Mouse (Mus musculus): Measurements from ENCODE around the gene Tmc8. TPM values are rescaled to one million over a fixed set of nuclear protein-coding genes. Genes with fewer than 3 reads are reported as not detected.

Tmc8 gene
- 3.1 and 5.3 TPM in 2 replicates for polyA plus RNA-seq (2011; ENCODE audit: insufficient read depth, insufficient read length, low read depth, missing spikeins)

- 0 out of 2 replicates have a peak, but pooled peaks have one; percentile 18 for TF ChIP-seq EP300 (IDR thresholded peaks at IDR 0.05; ENCODE audit: insufficient read depth, low read depth, low read length)
- TF ChIP-seq CTCF (IDR thresholded peaks at IDR 0.05; ENCODE audit: low read depth, low read length), result no peak
- no peak for TF ChIP-seq POLR2A (IDR thresholded peaks at IDR 0.05; ENCODE audit: insufficient read depth, low read length)
- Histone ChIP-seq H3K36me3 (ENCODE audit: control insufficient read depth, insufficient read depth, low read length, poor library complexity, severe bottlenecking) (no peaks in the 10 kb centered on the region), H3K27ac (ENCODE audit: insufficient read depth, low read length) (peak within 1 kb of the TSS; percentile 24), H3K9ac (ENCODE audit: low read depth, poor library complexity, severe bottlenecking) (peak within 1 kb of the TSS; percentile 51), H3K9me3 (replicated peaks; ENCODE audit: control insufficient read depth, insufficient read depth, low read length, poor library complexity, severe bottlenecking) (no peaks in the 10 kb centered on the region), H3K4me1 (ENCODE audit: control insufficient read depth, insufficient read depth, low read length) (peaks cover 4% of the 10 kb centered on the region), H3K4me3 (ENCODE audit: low read depth, low read length) (peak within 1 kb of the TSS; percentile 80), H3K27me3 (ENCODE audit: control insufficient read depth, insufficient read depth, low read length, poor library complexity, severe bottlenecking) (no peaks in the 10 kb centered on the region)
These were observed at the start of gene Tmc8, which contains the start of gene Tmc6 for GRCm38 (mm10) chr11:117781993-117782704. Tmc8 (plus strand) TSS chr11:117782076. Tmc6 (minus strand) TSS chr11:117782198.

GRCm38 (mm10) chr11:117736037-117736689 is 45.7 kb upstream of the Tmc8 start:
- H3K9ac ChIP-seq (ENCODE audit: low read depth, poor library complexity, severe bottlenecking), result no peak overlapping the region
- TF ChIP-seq EP300 (IDR thresholded peaks at IDR 0.05; ENCODE audit: insufficient read depth, low read depth, low read length), result no peak
- no peak for TF ChIP-seq CTCF (IDR thresholded peaks at IDR 0.05; ENCODE audit: low read depth, low read length)
- no peak for TF ChIP-seq POLR2A (IDR thresholded peaks at IDR 0.05; ENCODE audit: insufficient read depth, low read length)
- no peaks in the 10 kb centered on the region for H3K27me3 ChIP-seq (ENCODE audit: control insufficient read depth, insufficient read depth, low read length, poor library complexity, severe bottlenecking)
- H3K4me1 ChIP-seq (ENCODE audit: control insufficient read depth, insufficient read depth, low read length), result no peaks in the 10 kb centered on the region
- no peaks in the 10 kb centered on the region for H3K9me3 ChIP-seq (replicated peaks; ENCODE audit: control insufficient read depth, insufficient read depth, low read length, poor library complexity, severe bottlenecking)
- peaks cover 32% of the 10 kb centered on the region for H3K36me3 ChIP-seq (ENCODE audit: control insufficient read depth, insufficient read depth, low read length, poor library complexity, severe bottlenecking)
- H3K4me3 ChIP-seq (ENCODE audit: low read depth, low read length), result no peak overlapping the region
- no peak overlapping the region for H3K27ac ChIP-seq (ENCODE audit: insufficient read depth, low read length)

GRCm38 (mm10) chr11:117738123-117738522 is 43.8 kb upstream of the Tmc8 start:
- H3K36me3 ChIP-seq (ENCODE audit: control insufficient read depth, insufficient read depth, low read length, poor library complexity, severe bottlenecking), result peaks cover 37% of the 10 kb centered on the region
- no peak for TF ChIP-seq EP300 (IDR thresholded peaks at IDR 0.05; ENCODE audit: insufficient read depth, low read depth, low read length)
- no peak for TF ChIP-seq POLR2A (IDR thresholded peaks at IDR 0.05; ENCODE audit: insufficient read depth, low read length)
- TF ChIP-seq CTCF (IDR thresholded peaks at IDR 0.05; ENCODE audit: low read depth, low read length), result no peak
- no peaks in the 10 kb centered on the region for H3K27me3 ChIP-seq (ENCODE audit: control insufficient read depth, insufficient read depth, low read length, poor library complexity, severe bottlenecking)

GRCm38 (mm10) chr11:117741128-117741527 is 40.7 kb upstream of the Tmc8 start:
- Histone ChIP-seq H3K27me3 (ENCODE audit: control insufficient read depth, insufficient read depth, low read length, poor library complexity, severe bottlenecking) (no peaks in the 10 kb centered on the region), H3K36me3 (ENCODE audit: control insufficient read depth, insufficient read depth, low read length, poor library complexity, severe bottlenecking) (peaks cover 27% of the 10 kb centered on the region), H3K9ac (ENCODE audit: low read depth, poor library complexity, severe bottlenecking) (no peak overlapping the region), H3K4me3 (ENCODE audit: low read depth, low read length) (no peak overlapping the region), H3K27ac (ENCODE audit: insufficient read depth, low read length) (no peak overlapping the region), H3K4me1 (ENCODE audit: control insufficient read depth, insufficient read depth, low read length) (no peaks in the 10 kb centered on the region), H3K9me3 (replicated peaks; ENCODE audit: control insufficient read depth, insufficient read depth, low read length, poor library complexity, severe bottlenecking) (no peaks in the 10 kb centered on the region)
- TF ChIP-seq CTCF (IDR thresholded peaks at IDR 0.05; ENCODE audit: low read depth, low read length) (no peak), EP300 (IDR thresholded peaks at IDR 0.05; ENCODE audit: insufficient read depth, low read depth, low read length) (no peak), POLR2A (IDR thresholded peaks at IDR 0.05; ENCODE audit: insufficient read depth, low read length) (no peak)

More at GRCm38 (mm10) chr11:117738123-117738522, 43.8 kb upstream of the Tmc8 start:
- Histone ChIP-seq H3K27ac (ENCODE audit: insufficient read depth, low read length) (no peak overlapping the region), H3K4me1 (ENCODE audit: control insufficient read depth, insufficient read depth, low read length) (no peaks in the 10 kb centered on the region), H3K4me3 (ENCODE audit: low read depth, low read length) (no peak overlapping the region), H3K9ac (ENCODE audit: low read depth, poor library complexity, severe bottlenecking) (no peak overlapping the region), H3K9me3 (replicated peaks; ENCODE audit: control insufficient read depth, insufficient read depth, low read length, poor library complexity, severe bottlenecking) (no peaks in the 10 kb centered on the region)

GRCm38 (mm10) chr11:117742243-117742642 is 39.6 kb upstream of the Tmc8 start:
- no peak overlapping the region for H3K4me3 ChIP-seq (ENCODE audit: low read depth, low read length)
- no peak for TF ChIP-seq EP300 (IDR thresholded peaks at IDR 0.05; ENCODE audit: insufficient read depth, low read depth, low read length)
- TF ChIP-seq POLR2A (IDR thresholded peaks at IDR 0.05; ENCODE audit: insufficient read depth, low read length), result no peak
- no peak for TF ChIP-seq CTCF (IDR thresholded peaks at IDR 0.05; ENCODE audit: low read depth, low read length)

GRCm38 (mm10) chr11:117742715-117743114 is 39.2 kb upstream of the Tmc8 start:
- Histone ChIP-seq H3K27me3 (ENCODE audit: control insufficient read depth, insufficient read depth, low read length, poor library complexity, severe bottlenecking) (no peaks in the 10 kb centered on the region), H3K4me3 (ENCODE audit: low read depth, low read length) (no peak overlapping the region), H3K9me3 (replicated peaks; ENCODE audit: control insufficient read depth, insufficient read depth, low read length, poor library complexity, severe bottlenecking) (no peaks in the 10 kb centered on the region), H3K4me1 (ENCODE audit: control insufficient read depth, insufficient read depth, low read length) (no peaks in the 10 kb centered on the region), H3K27ac (ENCODE audit: insufficient read depth, low read length) (no peak overlapping the region), H3K9ac (ENCODE audit: low read depth, poor library complexity, severe bottlenecking) (no peak overlapping the region), H3K36me3 (ENCODE audit: control insufficient read depth, insufficient read depth, low read length, poor library complexity, severe bottlenecking) (peaks cover 28% of the 10 kb centered on the region)
- TF ChIP-seq POLR2A (IDR thresholded peaks at IDR 0.05; ENCODE audit: insufficient read depth, low read length) (no peak), CTCF (IDR thresholded peaks at IDR 0.05; ENCODE audit: low read depth, low read length) (no peak), EP300 (IDR thresholded peaks at IDR 0.05; ENCODE audit: insufficient read depth, low read depth, low read length) (no peak)

More at GRCm38 (mm10) chr11:117742243-117742642, 39.6 kb upstream of the Tmc8 start:
- Histone ChIP-seq H3K27ac (ENCODE audit: insufficient read depth, low read length) (no peak overlapping the region), H3K9me3 (replicated peaks; ENCODE audit: control insufficient read depth, insufficient read depth, low read length, poor library complexity, severe bottlenecking) (no peaks in the 10 kb centered on the region), H3K27me3 (ENCODE audit: control insufficient read depth, insufficient read depth, low read length, poor library complexity, severe bottlenecking) (no peaks in the 10 kb centered on the region), H3K36me3 (ENCODE audit: control insufficient read depth, insufficient read depth, low read length, poor library complexity, severe bottlenecking) (peaks cover 28% of the 10 kb centered on the region), H3K9ac (ENCODE audit: low read depth, poor library complexity, severe bottlenecking) (no peak overlapping the region), H3K4me1 (ENCODE audit: control insufficient read depth, insufficient read depth, low read length) (no peaks in the 10 kb centered on the region)

Data from ES-Bruce4 (cell line).